Mouse (Mus musculus) cerebellum, postnatal 14 days (tissue): ENCODE data around the gene Stx4a.
A peak's percentile ranks its signal among the peaks of the same experiment; 100 is the strongest.
"Not testable (repeated sequence)": the region's sequence is repeated elsewhere in the genome, so short reads cannot be mapped to it uniquely, and the experiment has no call there.

Experiments
- DNase-seq, 2 experiments: peaks; one replicate each; pipeline ENCODE4 v3.0.0; 2021; ENCODE audit warnings: mixed read lengths in 2 of 2

Gene Stx4a

GRCm38 (mm10) chr7:127870136-127870821 lies 46.2 kb downstream of the Stx4a start:
- no peak for DNase-seq

- DNase-seq = no peak
These were observed 50.9 kb downstream of the Stx4a start for GRCm38 (mm10) chr7:127874812-127875626.

GRCm38 (mm10) chr7:127875627-127876001 lies 51.5 kb downstream of the Stx4a start:
- DNase-seq = peak; percentile 97 to 98

GRCm38 (mm10) chr7:127876041-127876466 lies 52.0 kb downstream of the Stx4a start, which contains the start of gene Zfp646:
Gene Zfp646, plus strand, starts transcription at chr7:127876221.
- DNase-seq = no peak

- DNase-seq = peak; percentile 94
These were observed 52.6 kb downstream of the Stx4a start, which contains the start of gene Zfp668 for GRCm38 (mm10) chr7:127876467-127877348. Gene Zfp668, minus strand, starts transcription at chr7:127876828.

GRCm38 (mm10) chr7:127879301-127879700 lies 55.2 kb downstream of the Stx4a start:
- no peak for DNase-seq

- DNase-seq = no peak
These were observed 56.3 kb downstream of the Stx4a start for GRCm38 (mm10) chr7:127880431-127880830.

GRCm38 (mm10) chr7:127885951-127886350 lies 61.9 kb downstream of the Stx4a start:
- DNase-seq = no peak

- no peak for DNase-seq
These were observed 62.5 kb downstream of the Stx4a start for GRCm38 (mm10) chr7:127886551-127886950.

GRCm38 (mm10) chr7:127887191-127887590 lies 63.1 kb downstream of the Stx4a start:
- no peak for DNase-seq

- DNase-seq = no peak
These were observed 63.7 kb downstream of the Stx4a start for GRCm38 (mm10) chr7:127887781-127888180.

GRCm38 (mm10) chr7:127888821-127889220 lies 64.7 kb downstream of the Stx4a start:
- no peak for DNase-seq

- peak in 1 of 2 experiments; percentile 43 for DNase-seq
These were observed 66.7 kb downstream of the Stx4a start, which contains the start of gene Prss53 for GRCm38 (mm10) chr7:127890798-127891197. Gene Prss53, minus strand, starts transcription at chr7:127890970.

GRCm38 (mm10) chr7:127894480-127894879 lies 70.4 kb downstream of the Stx4a start:
- DNase-seq = no peak

GRCm38 (mm10) chr7:127895442-127895841 lies 71.3 kb downstream of the Stx4a start, which contains the start of the genes Gm21974 and Vkorc1:
Gene Gm21974, minus strand, starts transcription at chr7:127895454.
Gene Vkorc1, minus strand, starts transcription at chr7:127895617.
- DNase-seq = peak; percentile 97

- not testable (repeated sequence) for DNase-seq
These were observed 71.8 kb downstream of the Stx4a start for GRCm38 (mm10) chr7:127895891-127896290.

- peak; percentile 77 to 90 for DNase-seq
These were observed 72.3 kb downstream of the Stx4a start for GRCm38 (mm10) chr7:127896384-127896783.

GRCm38 (mm10) chr7:127897542-127897941 lies 73.4 kb downstream of the Stx4a start:
- no peak for DNase-seq

- no peak for DNase-seq
These were observed 74.3 kb downstream of the Stx4a start for GRCm38 (mm10) chr7:127898179-127898956.
